Mouse (Mus musculus): ENCODE results near the gene Lhx6.

GRCm38 (mm10) chr2:36040872-36041271 lies 64.3 kb downstream of the Lhx6 start:
- TF ChIP-seq CTCF (IDR thresholded peaks at IDR 0.05; ENCODE audit: low read depth) (no peak), EP300 (IDR thresholded peaks at IDR 0.05; ENCODE audit: low read depth) (no peak)

Data from heart, postnatal 0 days (tissue).